Mouse (Mus musculus): Measurements from ENCODE around the gene Bcl2a1d. TPM values are rescaled to one million over a fixed set of nuclear protein-coding genes. Genes with fewer than 3 reads are reported as not detected.
"Not testable (repeated sequence)": the region's sequence is repeated elsewhere in the genome, so short reads cannot be mapped to it uniquely, and the experiment has no call there.

Gene Bcl2a1d
- total and polyA plus RNA-seq, 3 experiments: 0.32 to 0.64 (median 0.42) TPM

GRCm38 (mm10) chr9:88719989-88720537, 11.7 kb downstream of the Bcl2a1d start, which contains the start of gene Mthfsl:
Gene Mthfsl, minus strand, starts transcription at chr9:88720296.
- DNase-seq: peak; percentile 46 to 50
- WGBS: 9% methylated on average over 11 of the region's 12 CpGs
- intact Hi-C loops (cut with DNase I); H3K36me3 ChIP-seq (ENCODE audit: control insufficient read depth, insufficient read depth, low read length); H3K4me1 ChIP-seq (ENCODE audit: control insufficient read depth, insufficient read depth, low read length); H3K79me2 ChIP-seq (replicated peaks; ENCODE audit: control insufficient read depth, insufficient read depth, low read length); H3K27me3 ChIP-seq (ENCODE audit: control insufficient read depth, insufficient read depth, low read length): not testable (repeated sequence)
- H3K4me3 ChIP-seq: peak within 1 kb of the TSS; percentile 50
- H3K27ac ChIP-seq: peak within 1 kb of the TSS; percentile 91
- peak; percentile 60 for TF ChIP-seq CTCF (IDR thresholded peaks at IDR 0.05)
- H3K9ac ChIP-seq (ENCODE audit: low read depth, low read length): peak within 1 kb of the TSS; percentile 74

- Histone ChIP-seq H3K4me3 (peak overlapping the region; percentile 22), H3K9ac (ENCODE audit: low read depth, low read length) (peak overlapping the region; percentile 74), H3K27ac (peak overlapping the region; percentile 62)
- 11% methylated on average over 25 of the region's 46 CpGs for WGBS
- H3K27me3 ChIP-seq (ENCODE audit: control insufficient read depth, insufficient read depth, low read length); intact Hi-C loops (cut with DNase I); H3K79me2 ChIP-seq (replicated peaks; ENCODE audit: control insufficient read depth, insufficient read depth, low read length); H3K36me3 ChIP-seq (ENCODE audit: control insufficient read depth, insufficient read depth, low read length); H3K4me1 ChIP-seq (ENCODE audit: control insufficient read depth, insufficient read depth, low read length): not testable (repeated sequence)
- DNase-seq: peak; percentile 62 to 66
Measured at GRCm38 (mm10) chr9:88719073-88719921, 12.4 kb downstream of the Bcl2a1d start.

DNA sequence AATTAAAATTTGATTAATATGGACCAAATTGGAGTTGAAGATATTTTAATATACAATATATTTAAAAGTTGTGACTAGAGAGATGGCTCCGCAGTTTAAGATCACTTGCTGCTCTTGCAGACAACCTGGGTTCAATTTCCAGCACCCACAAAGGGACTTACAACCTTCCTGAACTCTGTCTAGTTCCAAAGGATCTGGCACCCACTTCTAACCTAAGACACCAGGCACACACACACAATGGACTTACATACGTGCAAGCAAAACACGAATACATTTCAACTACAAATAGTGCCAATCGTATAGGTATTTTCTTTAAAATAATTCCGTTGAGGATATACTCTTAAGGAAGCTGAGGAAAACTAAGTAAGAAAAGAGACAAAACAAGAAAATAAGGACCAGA, 13.1 kb downstream of the Bcl2a1d start:
- WGBS: 66% methylated on average over 5 of the region's 5 CpGs
- DNase-seq; intact Hi-C loops (cut with DNase I): not testable (repeated sequence)

GRCm38 (mm10) chr9:88718140-88718539, 13.6 kb downstream of the Bcl2a1d start:
- H3K36me3 ChIP-seq (ENCODE audit: control insufficient read depth, insufficient read depth, low read length); H3K27ac ChIP-seq; H3K79me2 ChIP-seq (replicated peaks; ENCODE audit: control insufficient read depth, insufficient read depth, low read length); DNase-seq; H3K9ac ChIP-seq (ENCODE audit: low read depth, low read length); H3K4me3 ChIP-seq; H3K27me3 ChIP-seq (ENCODE audit: control insufficient read depth, insufficient read depth, low read length); H3K4me1 ChIP-seq (ENCODE audit: control insufficient read depth, insufficient read depth, low read length); intact Hi-C loops (cut with DNase I): not testable (repeated sequence)
- peak; percentile 49 for TF ChIP-seq CTCF (IDR thresholded peaks at IDR 0.05)
- WGBS: 52% methylated on average over 2 of the region's 2 CpGs

More for the DNA sequence above, 13.1 kb downstream of the Bcl2a1d start:
- not testable (repeated sequence) for H3K36me3 ChIP-seq (ENCODE audit: control insufficient read depth, insufficient read depth, low read length); H3K4me1 ChIP-seq (ENCODE audit: control insufficient read depth, insufficient read depth, low read length); H3K9ac ChIP-seq (ENCODE audit: low read depth, low read length); H3K27ac ChIP-seq; H3K79me2 ChIP-seq (replicated peaks; ENCODE audit: control insufficient read depth, insufficient read depth, low read length); H3K27me3 ChIP-seq (ENCODE audit: control insufficient read depth, insufficient read depth, low read length)
- H3K4me3 ChIP-seq: peak overlapping the region; percentile 22; the same call in 1 of the 2 replicates

- H3K27ac ChIP-seq; H3K27me3 ChIP-seq (ENCODE audit: control insufficient read depth, insufficient read depth, low read length); H3K79me2 ChIP-seq (replicated peaks; ENCODE audit: control insufficient read depth, insufficient read depth, low read length); intact Hi-C loops (cut with DNase I); H3K4me1 ChIP-seq (ENCODE audit: control insufficient read depth, insufficient read depth, low read length); DNase-seq; H3K36me3 ChIP-seq (ENCODE audit: control insufficient read depth, insufficient read depth, low read length); H3K9ac ChIP-seq (ENCODE audit: low read depth, low read length); H3K4me3 ChIP-seq: not testable (repeated sequence)
- 72% methylated on average over 5 of the region's 5 CpGs for WGBS
Measured at GRCm38 (mm10) chr9:88714515-88714914, 17.2 kb downstream of the Bcl2a1d start.

DNA sequence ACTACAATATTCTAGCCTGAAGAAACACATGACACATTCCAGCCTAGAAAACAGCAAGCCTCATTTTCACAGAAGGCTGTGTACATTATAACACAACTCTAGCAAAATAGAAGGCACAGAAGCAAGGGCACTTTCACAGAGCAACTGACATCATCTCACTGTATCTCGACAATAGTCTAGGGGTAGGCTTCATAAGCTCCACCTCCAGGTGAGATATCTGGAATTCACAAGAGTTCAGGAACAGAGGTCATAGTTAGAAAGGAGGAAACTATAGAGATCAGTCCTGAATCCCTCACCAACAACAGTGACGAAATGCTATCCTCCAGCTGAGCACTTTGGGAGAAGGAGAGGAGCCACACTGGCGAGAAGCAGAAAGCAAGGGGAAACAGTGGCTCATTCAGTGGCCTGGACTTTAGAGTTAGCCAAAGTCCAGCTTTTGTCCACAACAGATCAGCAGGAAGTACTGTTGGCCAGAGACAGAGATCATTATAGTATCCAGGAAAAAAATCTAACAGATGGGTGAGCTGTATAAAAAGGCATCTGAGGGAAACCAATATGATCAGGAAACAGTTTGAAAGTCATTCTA, 19.5 kb downstream of the Bcl2a1d start:
- H3K9ac ChIP-seq (ENCODE audit: low read depth, low read length); H3K4me3 ChIP-seq; DNase-seq; H3K27me3 ChIP-seq (ENCODE audit: control insufficient read depth, insufficient read depth, low read length); intact Hi-C loops (cut with DNase I); H3K36me3 ChIP-seq (ENCODE audit: control insufficient read depth, insufficient read depth, low read length); H3K4me1 ChIP-seq (ENCODE audit: control insufficient read depth, insufficient read depth, low read length); H3K79me2 ChIP-seq (replicated peaks; ENCODE audit: control insufficient read depth, insufficient read depth, low read length): not testable (repeated sequence)
- peak overlapping the region; percentile 15; the same call in 1 of the 2 replicates for H3K27ac ChIP-seq
- 43% methylated on average over 3 of the region's 3 CpGs for WGBS

GRCm38 (mm10) chr9:88710910-88711438, 20.7 kb downstream of the Bcl2a1d start:
- H3K27ac ChIP-seq; intact Hi-C loops (cut with DNase I); H3K79me2 ChIP-seq (replicated peaks; ENCODE audit: control insufficient read depth, insufficient read depth, low read length); H3K36me3 ChIP-seq (ENCODE audit: control insufficient read depth, insufficient read depth, low read length); DNase-seq; H3K27me3 ChIP-seq (ENCODE audit: control insufficient read depth, insufficient read depth, low read length); H3K4me3 ChIP-seq; H3K4me1 ChIP-seq (ENCODE audit: control insufficient read depth, insufficient read depth, low read length); H3K9ac ChIP-seq (ENCODE audit: low read depth, low read length): not testable (repeated sequence)
- WGBS: 94% methylated on average over 4 of the region's 5 CpGs

DNA sequence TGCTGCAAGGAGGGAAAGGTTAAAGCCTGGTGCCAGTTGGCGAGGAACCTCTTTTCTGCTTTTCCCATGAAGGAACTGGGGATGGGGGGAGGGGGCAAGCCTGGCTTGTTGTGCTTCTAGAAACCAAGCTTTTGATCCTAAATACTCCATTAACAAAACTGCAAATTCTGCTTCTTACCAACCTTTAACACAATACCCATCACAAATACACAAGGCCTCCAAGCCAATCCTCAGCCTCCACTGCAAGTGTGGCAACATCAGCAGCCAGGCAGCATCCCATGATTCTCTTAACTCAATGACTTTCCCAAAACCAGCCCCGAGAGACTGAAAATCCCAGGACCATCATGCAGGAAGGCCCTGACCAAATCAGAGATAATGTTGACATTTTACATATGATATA, 21.3 kb downstream of the Bcl2a1d start:
- DNase-seq; H3K27ac ChIP-seq; H3K9ac ChIP-seq (ENCODE audit: low read depth, low read length); H3K27me3 ChIP-seq (ENCODE audit: control insufficient read depth, insufficient read depth, low read length); intact Hi-C loops (cut with DNase I); H3K4me3 ChIP-seq; H3K79me2 ChIP-seq (replicated peaks; ENCODE audit: control insufficient read depth, insufficient read depth, low read length); H3K4me1 ChIP-seq (ENCODE audit: control insufficient read depth, insufficient read depth, low read length); H3K36me3 ChIP-seq (ENCODE audit: control insufficient read depth, insufficient read depth, low read length): not testable (repeated sequence)
- WGBS: 90% methylated on average over 2 of the region's 2 CpGs

DNA sequence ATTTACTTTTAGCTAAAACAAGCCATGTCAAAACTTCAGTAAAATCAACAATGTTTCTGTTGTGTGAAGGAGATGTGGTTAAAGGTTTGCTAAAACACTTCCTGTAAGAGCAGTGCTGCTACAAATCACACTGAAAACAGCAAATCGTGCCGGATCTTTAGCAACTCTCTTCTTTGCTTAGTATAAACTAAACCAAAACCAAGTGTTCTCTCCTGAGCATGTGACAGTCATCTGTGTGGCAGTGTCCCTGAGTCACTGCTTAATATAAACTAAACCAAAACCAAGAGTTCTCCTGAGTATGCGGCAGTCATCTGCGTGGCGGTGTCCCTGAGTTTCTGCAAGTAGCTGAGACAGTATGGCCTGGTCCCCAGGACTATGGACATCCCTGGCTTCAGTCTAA, 21.9 kb downstream of the Bcl2a1d start:
- H3K27ac ChIP-seq; H3K9ac ChIP-seq (ENCODE audit: low read depth, low read length); H3K36me3 ChIP-seq (ENCODE audit: control insufficient read depth, insufficient read depth, low read length); intact Hi-C loops (cut with DNase I); DNase-seq; H3K27me3 ChIP-seq (ENCODE audit: control insufficient read depth, insufficient read depth, low read length); H3K79me2 ChIP-seq (replicated peaks; ENCODE audit: control insufficient read depth, insufficient read depth, low read length); H3K4me3 ChIP-seq; H3K4me1 ChIP-seq (ENCODE audit: control insufficient read depth, insufficient read depth, low read length): not testable (repeated sequence)
- 84% methylated on average over 5 of the region's 5 CpGs for WGBS

All from heart, adult 2 months (tissue).